In genomic region chr6:73279681-73280080, GRCm38 (mm10) we compare ENCODE assay signal across 11 mouse cellular contexts. TPM values are rescaled to one million over a fixed set of nuclear protein-coding genes. Genes with fewer than 3 reads are reported as not detected.
A peak's percentile ranks its signal among the peaks of the same experiment; 100 is the strongest.
DNase-seq lines count a peak whose midpoint lies in the region; ATAC-seq lines count a peak whose summit lies in the region.
"Had no signal": no experiment of that assay in that cellular context is flagged by ENCODE, and none has a peak within 500 bp of the region (broad histone marks: within the 10 kb centered on the region; RNA-seq: fewer than 3 reads in every experiment).

No protein-coding gene starts in this region.

- DNase-seq in adrenal gland, postnatal 10 days: peak; percentile 56
- no peak for DNase-seq in adrenal gland, adult 8-10 months
- DNase-seq in liver, embryonic 13.5 days: no peak
- no peak for DNase-seq in liver, embryonic 11.5 days (ENCODE audit: low spot score)
- DNase-seq in kidney, adult 9 months: peak; percentile 82
- peak; percentile 57 for DNase-seq in naive thymus-derived CD4-positive, alpha-beta T cell, adult 2 months (ENCODE audit: low read depth)
- no peak for DNase-seq in layer of hippocampus, adult 18-20 months (ENCODE audit: low spot score in 2 of 2)
- DNase-seq in spleen, postnatal 4 days (ENCODE audit: low spot score in 2 of 2): no peak
- DNase-seq: cerebellum, adult 2 months; heart, postnatal 36 days had no signal

- 0 out of 2 replicates have a peak, but pooled peaks cover 3% of the 10 kb centered on the region for H3K4me1 ChIP-seq in liver, embryonic 13.5 days (replicated peaks)
- no peaks in the 10 kb centered on the region for H3K4me1 ChIP-seq in liver, embryonic 11.5 days (replicated peaks; ENCODE audit: control insufficient read depth, insufficient read depth, low read length)

- no peak overlapping the region for H3K27ac ChIP-seq in liver, embryonic 13.5 days
- no peak overlapping the region for H3K27ac ChIP-seq in liver, embryonic 11.5 days (ENCODE audit: low read depth, low read length)

- no peak overlapping the region for H3K9ac ChIP-seq in liver, embryonic 13.5 days
- no peak overlapping the region for H3K9ac ChIP-seq in liver, embryonic 11.5 days (ENCODE audit: low read depth, low read length)

- 64% methylated on average over 8 of the region's 8 CpGs for WGBS in liver, embryonic 13.5 days (ENCODE audit: insufficient replicate concordance)
- 70% methylated on average over 8 of the region's 8 CpGs for WGBS in liver, embryonic 11.5 days

- ATAC-seq in liver, embryonic 13.5 days (ENCODE audit: low read depth): 0 out of 2 replicates have a peak, but pooled peaks have one; percentile 5
- ATAC-seq in liver, embryonic 11.5 days (replicated peaks; ENCODE audit: low FRiP score): no peak

- H3K27me3 ChIP-seq in liver, embryonic 13.5 days: no peaks in the 10 kb centered on the region
- H3K27me3 ChIP-seq in liver, embryonic 11.5 days (replicated peaks; ENCODE audit: control insufficient read depth, insufficient read depth, low read length): no peaks in the 10 kb centered on the region

- H3K9me3 ChIP-seq in liver, embryonic 13.5 days (replicated peaks): no peaks in the 10 kb centered on the region
- no peaks in the 10 kb centered on the region for H3K9me3 ChIP-seq in liver, embryonic 11.5 days (ENCODE audit: control insufficient read depth, low read length)

- H3K4me3 ChIP-seq in liver, embryonic 13.5 days (replicated peaks): no peak overlapping the region
- no peak overlapping the region for H3K4me3 ChIP-seq in liver, embryonic 11.5 days (ENCODE audit: low read depth, low read length)

- H3K36me3 ChIP-seq in liver, embryonic 13.5 days: peaks cover 33% of the 10 kb centered on the region
- H3K36me3 ChIP-seq in liver, embryonic 11.5 days (ENCODE audit: control insufficient read depth, insufficient read depth, low read length): peaks cover 10% of the 10 kb centered on the region; the same call in 1 of the 2 replicates

- no peak overlapping the region for H3K4me2 ChIP-seq in liver, embryonic 13.5 days
- H3K4me2 ChIP-seq in liver, embryonic 11.5 days: no peak overlapping the region

RNA-seq across cellular contexts. Expression of gene Suclg1, which starts 31.5 kb away (rescaled TPM):
- 100 to 1,000 TPM; 856 to 921 TPM for total RNA-seq in adrenal gland, postnatal 10 days (2021)
- total RNA-seq in adrenal gland, adult 8-10 months (2022): 100 to 1,000 TPM; 193 to 275 (median 235) TPM
- 131 and 141 TPM in 2 replicates for polyA plus RNA-seq in liver, embryonic 13.5 days (2015; fragmentation: Nextera tagmentation; extraction: Ambion mirVana)
- 188 and 206 TPM in 2 replicates for polyA plus RNA-seq in liver, embryonic 11.5 days (2014; fragmentation: Nextera tagmentation; extraction: Ambion mirVana)
- 100 to 1,000 TPM; 136 to 147 TPM for total RNA-seq in layer of hippocampus, adult 18-20 months (2021)

RNA-seq across cellular contexts. Expression of gene Dnah6, which starts 58.2 kb away (rescaled TPM):
- total RNA-seq in adrenal gland, postnatal 10 days (2021): under 1 TPM; 0.12 to 0.21 TPM
- total RNA-seq in adrenal gland, adult 8-10 months (2022): under 1 TPM in 2 of 4 experiments, not detected in 2; 0.06 to 0.07 TPM
- polyA plus RNA-seq in liver, embryonic 13.5 days (2015; fragmentation: Nextera tagmentation; extraction: Ambion mirVana): 0.01 TPM in 2 replicates
- 0.01 and 0.03 TPM in 2 replicates for polyA plus RNA-seq in liver, embryonic 11.5 days (2014; fragmentation: Nextera tagmentation; extraction: Ambion mirVana)
- total RNA-seq in layer of hippocampus, adult 18-20 months (2021): 1 to 10 TPM in 1 of 2 experiments, under 1 TPM in 1; 0.76 to 1.1 TPM
- total RNA-seq: granulocyte monocyte progenitor cell, adult 5-6 weeks had no signal

Comparison
In these comparisons a context has a peak if more than half of its experiments do, and no peak if none do; other contexts are left out.
1. DNase-seq: peak in adrenal gland, postnatal 10 days (single experiment), kidney, adult 9 months (single experiment) and naive thymus-derived CD4-positive, alpha-beta T cell, adult 2 months (single experiment); none in adrenal gland, adult 8-10 months (single experiment), liver, embryonic 13.5 days (single experiment), liver, embryonic 11.5 days (single experiment), layer of hippocampus, adult 18-20 months (0 of 2) and spleen, postnatal 4 days (0 of 2).